In genomic region chr13:93458616-93459015, GRCm38 (mm10) we compare ENCODE assay signal across 24 mouse cellular contexts. TPM values are rescaled to one million over a fixed set of nuclear protein-coding genes. Genes with fewer than 3 reads are reported as not detected.
DNase-seq lines count a peak whose midpoint lies in the region; ATAC-seq and TF ChIP-seq lines count a peak whose summit lies in the region.
"Had no signal": no experiment of that assay in that cellular context is flagged by ENCODE, and none has a peak within 500 bp of the region (broad histone marks: within the 10 kb centered on the region; RNA-seq: fewer than 3 reads in every experiment).

No protein-coding gene starts in this region.

- H3K4me1 ChIP-seq in testis, adult 2 months (ENCODE audit: control insufficient read depth, insufficient read depth, low read length): no peaks in the 10 kb centered on the region
- H3K4me1 ChIP-seq in heart, embryonic 15.5 days (replicated peaks): 0 out of 2 replicates have a peak, but pooled peaks cover 3% of the 10 kb centered on the region
- no peaks in the 10 kb centered on the region for H3K4me1 ChIP-seq in forebrain, embryonic 10.5 days
- H3K4me1 ChIP-seq: limb, embryonic 15.5 days; lung, embryonic 15.5 days; midbrain, embryonic 10.5 days; stomach, embryonic 15.5 days had no signal

- no peaks in the 10 kb centered on the region for H3K27me3 ChIP-seq in testis, adult 2 months (ENCODE audit: control insufficient read depth, insufficient read depth, low read length)
- no peaks in the 10 kb centered on the region for H3K27me3 ChIP-seq in heart, embryonic 15.5 days
- no peaks in the 10 kb centered on the region for H3K27me3 ChIP-seq in forebrain, embryonic 10.5 days (ENCODE audit: poor library complexity, severe bottlenecking)
- H3K27me3 ChIP-seq: limb, embryonic 15.5 days; lung, embryonic 15.5 days; stomach, embryonic 15.5 days had no signal

- 44% methylated on average over 4 of the region's 4 CpGs for WGBS in heart, embryonic 15.5 days
- 92% methylated on average over 4 of the region's 4 CpGs for WGBS in forebrain, embryonic 10.5 days

- intact Hi-C loops in heart, postnatal 25 days (cut with DNase I): no loop called here

- no peaks in the 10 kb centered on the region for H3K9me3 ChIP-seq in heart, embryonic 15.5 days (replicated peaks)
- H3K9me3 ChIP-seq in forebrain, embryonic 10.5 days: no peaks in the 10 kb centered on the region
- H3K9me3 ChIP-seq: limb, embryonic 15.5 days; lung, embryonic 15.5 days; midbrain, embryonic 10.5 days; stomach, embryonic 15.5 days had no signal

- DNase-seq in heart, adult 11 months: peak; percentile 93
- no peak for DNase-seq in heart, postnatal 25 days (ENCODE audit: low spot score)
- DNase-seq in testis, postnatal 10 days (ENCODE audit: low spot score): no peak
- DNase-seq in skeletal muscle tissue, adult 2 months (ENCODE audit: low read depth, low spot score): peak; percentile 13
- no peak for DNase-seq in forebrain, embryonic 10.5 days (ENCODE audit: extremely low spot score, low spot score)
- DNase-seq in embryo, embryonic 9.5 days (ENCODE audit: extremely low spot score): no peak
- DNase-seq: cerebellum, adult 11-12 months; cerebellum, postnatal 10 days; gastrocnemius, postnatal 10 days; kidney, postnatal 4 days; layer of hippocampus, adult 9-11 months; left cerebral cortex, postnatal 4 days; right cerebral cortex, postnatal 4 days; thymus, adult 2 months; thymus, postnatal 4 days had no signal

- H3K4me3 ChIP-seq in testis, adult 2 months (ENCODE audit: control insufficient read depth, low read depth, low read length): no peak overlapping the region
- no peak overlapping the region for H3K4me3 ChIP-seq in heart, embryonic 15.5 days
- no peak overlapping the region for H3K4me3 ChIP-seq in forebrain, embryonic 10.5 days
- H3K4me3 ChIP-seq: limb, embryonic 15.5 days; lung, embryonic 15.5 days; midbrain, embryonic 10.5 days; stomach, embryonic 15.5 days had no signal

- no peak for TF ChIP-seq CTCF in testis, adult 2 months (IDR thresholded peaks at IDR 0.05; ENCODE audit: control insufficient read depth, insufficient read depth, insufficient replicate concordance, low read depth, low read length)

- H3K27ac ChIP-seq in testis, adult 2 months (ENCODE audit: control insufficient read depth, insufficient read depth, low read depth, low read length): peak overlapping the region; percentile 44; the same call in 1 of the 2 replicates
- H3K27ac ChIP-seq in heart, embryonic 15.5 days: peak overlapping the region; percentile 69
- no peak overlapping the region for H3K27ac ChIP-seq in forebrain, embryonic 10.5 days
- H3K27ac ChIP-seq: hindbrain, embryonic 14.5 days; limb, embryonic 15.5 days; liver, embryonic 14.5 days; lung, embryonic 15.5 days; midbrain, embryonic 10.5 days; stomach, embryonic 15.5 days had no signal

- H3K36me3 ChIP-seq in testis, adult 2 months (ENCODE audit: control insufficient read depth, insufficient read depth, low read length): no peaks in the 10 kb centered on the region
- peaks cover 23% of the 10 kb centered on the region for H3K36me3 ChIP-seq in heart, embryonic 15.5 days
- peaks cover 47% of the 10 kb centered on the region for H3K36me3 ChIP-seq in forebrain, embryonic 10.5 days (replicated peaks)

- H3K4me2 ChIP-seq in heart, embryonic 15.5 days: no peak overlapping the region
- H3K4me2 ChIP-seq: hindbrain, embryonic 14.5 days; limb, embryonic 15.5 days; lung, embryonic 15.5 days; stomach, embryonic 15.5 days had no signal

- no peak; the same call in 1 of the 2 replicates for ATAC-seq in heart, embryonic 15.5 days (replicated peaks; ENCODE audit: insufficient number of reproducible peaks, insufficient read depth, low FRiP score, low read depth)
- ATAC-seq: CD4-positive, CD25-positive, alpha-beta regulatory T cell, adult 4 months had no signal

- no peak for TF ChIP-seq POLR2A in testis, adult 2 months (IDR thresholded peaks at IDR 0.05; ENCODE audit: control insufficient read depth, low read depth, low read length)

- no peak overlapping the region for H3K9ac ChIP-seq in heart, embryonic 15.5 days
- H3K9ac ChIP-seq: hindbrain, embryonic 14.5 days; limb, embryonic 15.5 days; liver, embryonic 14.5 days; lung, embryonic 15.5 days; stomach, embryonic 15.5 days had no signal

RNA-seq across cellular contexts. Expression of gene Jmy, which starts 41.0 kb away (rescaled TPM):
- total RNA-seq in heart, postnatal 25 days (2021): 10 to 100 TPM; 40.6 to 41.6 TPM
- 12.6 and 20.2 TPM in 2 replicates for polyA plus RNA-seq in testis, adult 2 months (2012; rRNA removed)
- 5.9 and 6.9 TPM in 2 replicates for polyA plus RNA-seq in heart, embryonic 15.5 days (2015; fragmentation: Nextera tagmentation; extraction: Ambion mirVana)
- polyA plus RNA-seq in forebrain, embryonic 10.5 days (2016; fragmentation: Nextera tagmentation; extraction: Ambion mirVana): 2.3 and 2.9 TPM in 2 replicates

Comparison
In these comparisons a context has a peak if more than half of its experiments do, and no peak if none do; other contexts are left out.
1. DNase-seq: peak in heart, adult 11 months (single experiment) and skeletal muscle tissue, adult 2 months (single experiment); none in heart, postnatal 25 days (single experiment), testis, postnatal 10 days (single experiment), forebrain, embryonic 10.5 days (single experiment) and embryo, embryonic 9.5 days (single experiment).